Mouse (Mus musculus) hindbrain, embryonic 16.5 days (tissue): ENCODE measurements at regions not wholly inside any gene's neighbourhood (a gene's known extent, or its start where the extent isn't known, plus 50 kb on each side); places are given as distances from the start of the nearest gene placed in this dataset.

Experiments
- ATAC-seq: fragments of 200-750 bp; cut with Nextera tagmentation; 2 replicates; pipeline ENCODE4 v1.8.0; 2017; ENCODE audit warnings: moderate TSS enrichment, moderate library complexity
- H3K27ac ChIP-seq: fragments of 300-500 bp; sonication (generic); 2 replicates; pipeline ENCODE4 v1.5.1; 2014; ENCODE audit warnings: low read depth, mild to moderate bottlenecking, control low read depth, low read length, moderate library complexity
- H3K27me3 ChIP-seq: fragments of 300-500 bp; sonication (generic); replicated peaks from 2 replicates; pipeline ENCODE4 v1.6.1; 2014; ENCODE audit warnings: low read length; ENCODE audit not compliant: control insufficient read depth, insufficient read depth
- H3K36me3 ChIP-seq: fragments of 300-500 bp; sonication (generic); 2 replicates; pipeline ENCODE4 v1.6.1; 2014; ENCODE audit warnings: mild to moderate bottlenecking, low read length, moderate library complexity, mixed read lengths; ENCODE audit not compliant: control insufficient read depth, insufficient read depth
- H3K4me1 ChIP-seq: fragments of 300-500 bp; sonication (generic); 2 replicates; pipeline ENCODE4 v1.6.1; 2014; ENCODE audit warnings: low read depth, low read length; ENCODE audit not compliant: control insufficient read depth, insufficient read depth
- H3K4me2 ChIP-seq: fragments of 300-500 bp; sonication (generic); 2 replicates; pipeline ENCODE4 v1.6.1; 2014; ENCODE audit warnings: mild to moderate bottlenecking, low read length, control low read depth, moderate library complexity
- H3K4me3 ChIP-seq: fragments of 300-500 bp; sonication (generic); 2 replicates; pipeline ENCODE4 v1.5.1; 2014; ENCODE audit warnings: mild to moderate bottlenecking, low read length, control low read depth, moderate library complexity
- H3K9ac ChIP-seq: fragments of 300-500 bp; sonication (generic); 2 replicates; pipeline ENCODE4 v1.6.1; 2014; ENCODE audit warnings: low read depth, mild to moderate bottlenecking, control low read depth, low read length, moderate library complexity
- H3K9me3 ChIP-seq: fragments of 300-500 bp; sonication (generic); 2 replicates; pipeline ENCODE4 v1.6.1; 2014; ENCODE audit warnings: mild to moderate bottlenecking, low read length, moderate library complexity; ENCODE audit not compliant: control insufficient read depth
- WGBS: fragments of 180-500 bp; shearing (Covaris S2); extraction: QIAGEN DNeasy Blood & Tissue Kit; methylation state at CpG from one replicate; pipeline ENCODE4 v1.1.7; 2014; 5-methylcytosine and 5-hydroxymethylcytosine counted together

DNA sequence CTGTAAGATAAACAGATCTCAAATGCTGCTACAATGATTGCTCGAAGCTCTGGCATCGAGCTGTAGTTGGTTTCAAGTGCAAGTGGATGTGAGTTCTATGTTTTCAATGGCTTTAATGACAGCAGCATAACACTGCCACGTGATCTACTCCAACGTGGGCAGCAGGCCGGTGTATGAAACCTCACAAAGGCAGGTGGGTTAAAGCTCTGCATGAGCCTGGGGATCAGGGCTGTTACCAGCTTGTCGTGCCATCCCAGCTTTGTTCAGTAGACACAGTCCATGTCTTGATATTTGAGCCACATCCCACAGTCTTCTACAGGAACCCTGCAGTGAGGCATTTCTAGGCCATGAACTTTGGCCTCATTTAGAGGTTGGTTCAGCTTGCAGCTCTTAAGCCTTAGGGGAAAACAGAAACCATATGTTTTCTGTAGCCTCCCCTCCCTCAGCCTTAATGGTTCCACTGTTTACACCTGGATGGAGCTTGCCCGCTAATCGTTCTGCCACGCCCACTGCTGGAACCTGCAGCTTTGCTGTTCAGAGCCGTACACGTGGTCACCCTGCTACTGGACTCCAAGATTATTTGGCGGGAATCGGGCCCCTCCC lies 121.8 kb upstream of the Serpine2 start:
- H3K4me1 ChIP-seq, result no peaks in the 10 kb centered on the region
- H3K27me3 ChIP-seq, result no peaks in the 10 kb centered on the region
- no peak overlapping the region for H3K27ac ChIP-seq
- no peaks in the 10 kb centered on the region for H3K36me3 ChIP-seq
- no peak overlapping the region for H3K4me3 ChIP-seq
- whole genome bisulfite sequencing, result 85% methylated on average over 13 of the region's 13 CpGs
- no peak overlapping the region for H3K9ac ChIP-seq
- no peak for ATAC-seq
- H3K4me2 ChIP-seq, result no peak overlapping the region
- no peaks in the 10 kb centered on the region for H3K9me3 ChIP-seq

DNA sequence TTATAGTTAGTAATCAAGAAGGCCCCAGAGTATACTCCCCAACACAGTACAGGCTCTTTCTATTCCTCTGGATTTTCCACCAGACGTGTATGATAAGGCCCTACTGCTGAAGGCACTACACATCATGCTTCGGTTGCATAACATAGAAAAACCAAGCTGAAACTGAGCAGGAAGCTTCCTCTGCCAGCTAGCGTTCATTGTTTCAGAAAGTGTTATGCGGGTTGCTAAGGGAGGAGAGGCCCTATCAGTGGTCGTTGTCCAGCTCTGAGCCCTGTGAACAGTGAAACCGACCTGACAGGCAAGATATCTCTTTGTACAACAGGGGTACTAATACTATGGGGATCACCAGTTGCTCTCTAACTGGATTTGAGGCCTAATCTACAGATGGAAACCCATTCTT lies 118.9 kb upstream of the Serpine2 start:
- no peak overlapping the region for H3K27ac ChIP-seq
- ATAC-seq, result no peak
- H3K4me3 ChIP-seq, result no peak overlapping the region
- H3K27me3 ChIP-seq, result no peaks in the 10 kb centered on the region
- no peaks in the 10 kb centered on the region for H3K4me1 ChIP-seq
- no peaks in the 10 kb centered on the region for H3K9me3 ChIP-seq
- H3K4me2 ChIP-seq, result no peak overlapping the region
- WGBS, result 74% methylated on average over 6 of the region's 6 CpGs
- H3K9ac ChIP-seq, result no peak overlapping the region
- H3K36me3 ChIP-seq, result no peaks in the 10 kb centered on the region

DNA sequence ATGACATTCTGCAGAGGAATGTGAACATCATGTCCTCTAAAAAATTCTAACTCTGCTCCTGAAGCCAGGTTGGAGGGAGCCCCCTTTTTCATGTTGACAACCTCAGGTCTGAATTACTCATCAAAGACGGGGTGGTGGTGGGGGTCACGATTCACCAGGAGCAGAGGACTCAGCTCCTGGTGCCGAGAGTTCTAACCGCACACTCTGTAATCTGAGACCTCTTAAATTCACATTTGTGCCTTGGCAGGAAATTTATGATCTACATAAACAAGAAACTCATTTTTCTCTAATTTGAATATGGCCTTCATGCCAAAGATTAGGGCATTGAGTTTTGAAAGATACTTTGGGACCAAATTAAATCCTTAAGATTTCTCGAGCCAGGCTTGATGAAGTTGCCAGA lies 117.2 kb upstream of the Serpine2 start:
- Histone ChIP-seq H3K4me1 (no peaks in the 10 kb centered on the region), H3K27me3 (no peaks in the 10 kb centered on the region), H3K27ac (no peak overlapping the region), H3K9me3 (no peaks in the 10 kb centered on the region), H3K36me3 (no peaks in the 10 kb centered on the region), H3K4me2 (no peak overlapping the region), H3K4me3 (no peak overlapping the region), H3K9ac (no peak overlapping the region)
- ATAC-seq, result no peak
- WGBS, result 83% methylated on average over 5 of the region's 5 CpGs

DNA sequence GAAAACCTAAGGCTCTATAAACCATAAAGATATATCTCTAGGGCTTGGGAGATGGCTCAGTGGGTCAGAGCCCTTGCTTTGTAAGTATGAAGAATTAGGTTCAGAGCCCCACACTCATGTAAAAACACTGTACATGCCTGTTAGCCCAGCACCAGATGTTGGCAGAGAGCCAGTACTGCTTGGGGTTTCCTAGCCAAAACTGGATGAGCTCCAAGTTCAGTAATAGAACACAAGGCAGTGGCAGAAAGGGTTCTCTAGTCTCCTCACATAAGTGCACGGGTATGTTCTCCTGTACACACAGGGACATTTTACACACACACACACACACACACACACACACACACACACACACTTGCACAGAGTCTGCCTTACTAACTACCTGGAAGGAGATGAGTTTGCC lies 95.1 kb upstream of the Serpine2 start:
- Histone ChIP-seq H3K9me3 (no peaks in the 10 kb centered on the region), H3K4me1 (peaks cover 4% of the 10 kb centered on the region), H3K36me3 (no peaks in the 10 kb centered on the region), H3K27ac (no peak overlapping the region), H3K27me3 (no peaks in the 10 kb centered on the region), H3K9ac (no peak overlapping the region), H3K4me3 (no peak overlapping the region), H3K4me2 (no peak overlapping the region)
- ATAC-seq, result peak; percentile 83
- 23% methylated on average over 1 of the region's 1 CpGs for WGBS

DNA sequence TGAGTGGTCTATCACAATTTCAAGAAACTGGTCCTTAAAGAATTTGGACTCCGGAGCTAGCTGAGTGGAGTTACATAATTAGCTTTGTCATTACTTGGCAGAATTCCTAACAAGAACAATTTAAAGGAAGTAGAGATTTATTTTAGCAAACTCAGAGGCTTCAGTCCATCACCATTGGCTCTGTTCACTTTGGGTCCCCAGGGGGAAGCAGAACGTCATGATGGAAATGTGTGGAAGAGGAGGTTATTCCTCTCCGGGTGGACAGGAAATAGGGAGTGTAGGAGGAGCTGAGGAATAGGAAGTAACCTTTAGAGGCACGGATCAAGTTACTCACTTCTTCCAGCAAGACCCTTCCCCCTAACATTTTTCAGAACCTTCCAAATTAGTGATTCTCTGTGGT lies 83.3 kb upstream of the Serpine2 start:
- Histone ChIP-seq H3K9ac (no peak overlapping the region), H3K4me3 (no peak overlapping the region), H3K27ac (no peak overlapping the region), H3K9me3 (no peaks in the 10 kb centered on the region), H3K27me3 (no peaks in the 10 kb centered on the region), H3K4me2 (no peak overlapping the region), H3K4me1 (no peaks in the 10 kb centered on the region), H3K36me3 (no peaks in the 10 kb centered on the region)
- ATAC-seq, result no peak
- WGBS, result 80% methylated on average over 4 of the region's 4 CpGs

DNA sequence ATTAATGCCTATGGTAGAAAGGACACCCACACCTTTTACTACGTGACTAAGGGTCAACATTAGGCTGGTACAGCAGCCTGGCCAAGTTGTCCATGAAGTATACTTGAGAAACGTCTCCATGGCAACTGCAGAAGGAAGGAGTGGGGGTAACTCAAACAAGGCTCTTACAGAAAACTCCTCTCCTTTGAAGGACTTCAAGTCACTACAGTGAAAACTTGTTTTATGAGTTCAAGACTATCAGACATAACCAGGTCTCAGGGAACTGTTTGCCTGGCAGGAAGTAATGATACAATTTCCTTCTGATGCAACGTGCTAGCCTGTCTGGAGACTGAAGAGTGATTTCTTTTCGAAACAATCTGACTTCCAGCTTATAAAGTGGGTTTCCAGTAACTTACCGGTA lies 71.5 kb upstream of the Serpine2 start:
- Histone ChIP-seq H3K4me2 (no peak overlapping the region), H3K4me3 (no peak overlapping the region), H3K27ac (no peak overlapping the region), H3K27me3 (no peaks in the 10 kb centered on the region), H3K4me1 (no peaks in the 10 kb centered on the region), H3K9me3 (no peaks in the 10 kb centered on the region), H3K36me3 (no peaks in the 10 kb centered on the region), H3K9ac (no peak overlapping the region)
- ATAC-seq, result no peak
- 83% methylated on average over 5 of the region's 5 CpGs for WGBS

DNA sequence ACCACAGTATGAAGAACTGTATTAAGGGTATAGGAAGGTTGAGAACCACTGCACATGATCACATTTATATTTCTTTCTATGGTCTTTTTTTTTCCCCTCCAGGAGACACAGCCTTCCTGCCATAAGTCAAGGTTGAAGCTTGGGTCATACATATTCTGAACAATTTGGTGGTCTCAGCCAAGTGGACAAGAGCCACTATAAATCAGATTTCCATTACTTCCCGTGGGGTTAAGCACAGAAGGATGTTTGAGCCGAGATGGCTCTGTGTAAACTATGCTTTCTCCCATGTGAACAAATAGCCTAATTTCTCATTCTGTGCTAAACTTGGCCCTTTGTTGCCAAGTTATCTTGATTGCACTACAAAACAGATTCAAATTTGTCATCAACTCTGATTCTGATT lies 66.8 kb upstream of the Serpine2 start:
- Histone ChIP-seq H3K36me3 (no peaks in the 10 kb centered on the region), H3K27ac (no peak overlapping the region), H3K27me3 (no peaks in the 10 kb centered on the region), H3K9me3 (no peaks in the 10 kb centered on the region), H3K4me2 (no peak overlapping the region), H3K4me3 (no peak overlapping the region), H3K4me1 (no peaks in the 10 kb centered on the region), H3K9ac (no peak overlapping the region)
- ATAC-seq, result no peak
- 60% methylated on average over 2 of the region's 2 CpGs for WGBS

DNA sequence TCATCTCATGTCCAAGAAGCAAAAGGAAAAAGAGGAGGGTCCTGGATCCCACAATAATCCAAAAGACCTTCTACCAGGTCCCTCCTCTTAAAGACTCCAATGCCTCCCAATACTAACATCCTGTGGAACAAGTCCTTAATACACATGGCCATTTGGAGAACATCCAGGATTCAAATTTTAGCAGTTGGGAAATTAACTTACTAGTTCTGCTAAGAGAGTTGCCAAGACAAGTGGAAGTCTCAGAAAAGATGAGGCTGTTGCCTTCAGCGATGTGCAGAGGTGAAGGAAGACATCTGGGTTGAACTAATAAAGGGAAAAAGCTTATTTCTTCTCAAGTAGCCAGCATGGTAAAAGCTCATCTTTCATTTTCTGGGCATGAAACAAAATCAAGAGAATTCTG lies 64.8 kb upstream of the Serpine2 start:
- H3K9me3 ChIP-seq, result no peaks in the 10 kb centered on the region
- H3K9ac ChIP-seq, result no peak overlapping the region
- no peak overlapping the region for H3K4me2 ChIP-seq
- no peak overlapping the region for H3K27ac ChIP-seq
- H3K36me3 ChIP-seq, result no peaks in the 10 kb centered on the region
- no peaks in the 10 kb centered on the region for H3K27me3 ChIP-seq
- no peaks in the 10 kb centered on the region for H3K4me1 ChIP-seq
- no peak overlapping the region for H3K4me3 ChIP-seq
- ATAC-seq, result no peak
- 67% methylated on average over 1 of the region's 1 CpGs for WGBS

DNA sequence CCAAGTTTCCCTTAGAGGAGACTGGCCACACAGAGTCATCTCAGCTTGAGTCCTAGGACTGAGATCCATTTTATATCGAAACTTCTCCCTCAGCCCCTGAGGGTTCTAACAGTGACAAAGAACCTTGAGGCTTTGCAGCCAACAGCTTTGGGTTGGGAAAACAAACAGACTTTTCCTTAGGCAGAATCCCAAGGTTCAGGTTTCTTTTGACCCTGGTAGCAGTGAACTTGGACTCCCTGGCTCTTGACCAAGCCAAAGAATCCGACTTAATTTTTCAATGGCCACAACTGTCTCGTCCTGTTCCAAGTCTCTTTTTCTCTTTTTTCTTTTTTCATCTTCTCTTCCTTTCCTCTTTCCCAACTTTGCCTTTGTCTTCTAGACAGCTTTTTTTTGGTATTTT lies 60.9 kb upstream of the Serpine2 start:
- H3K4me2 ChIP-seq, result no peak overlapping the region
- H3K27me3 ChIP-seq, result no peaks in the 10 kb centered on the region
- H3K4me1 ChIP-seq, result no peaks in the 10 kb centered on the region
- ATAC-seq, result no peak
- no peak overlapping the region for H3K27ac ChIP-seq
- H3K9me3 ChIP-seq, result no peaks in the 10 kb centered on the region
- no peak overlapping the region for H3K4me3 ChIP-seq
- WGBS, result 73% methylated on average over 3 of the region's 3 CpGs
- H3K9ac ChIP-seq, result no peak overlapping the region
- no peaks in the 10 kb centered on the region for H3K36me3 ChIP-seq

DNA sequence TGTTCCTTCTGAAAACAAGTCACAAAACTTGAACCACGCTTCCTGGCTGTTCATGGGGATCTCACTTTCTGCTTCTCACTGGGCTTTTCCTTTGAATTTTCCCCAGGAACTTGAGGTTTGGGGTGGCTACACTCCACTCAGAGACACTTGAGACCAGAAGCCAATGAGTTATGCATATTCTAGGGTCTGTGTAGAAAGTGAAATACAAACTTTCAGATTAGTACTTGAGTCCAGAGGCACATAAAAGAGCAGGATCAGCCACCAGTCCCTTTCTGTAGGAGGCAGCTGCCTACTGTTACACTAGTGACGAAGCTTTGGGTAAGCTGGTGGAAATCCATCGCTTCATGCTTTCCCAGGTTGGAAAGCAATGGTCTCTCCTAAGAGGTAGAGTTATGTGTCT lies 60.4 kb upstream of the Serpine2 start:
- 90% methylated on average over 3 of the region's 3 CpGs for WGBS
- no peak overlapping the region for H3K4me2 ChIP-seq
- no peak overlapping the region for H3K4me3 ChIP-seq
- no peaks in the 10 kb centered on the region for H3K4me1 ChIP-seq
- ATAC-seq, result no peak
- H3K36me3 ChIP-seq, result no peaks in the 10 kb centered on the region
- H3K9me3 ChIP-seq, result no peaks in the 10 kb centered on the region
- H3K27ac ChIP-seq, result no peak overlapping the region
- no peak overlapping the region for H3K9ac ChIP-seq
- H3K27me3 ChIP-seq, result no peaks in the 10 kb centered on the region
